Mouse (Mus musculus): ENCODE data around the gene Atp6v1f. TPM values are rescaled to one million over a fixed set of nuclear protein-coding genes. Genes with fewer than 3 reads are reported as not detected.

Gene Atp6v1f
- polyA plus RNA-seq, 1 experiment from 2014 or later, result 184 TPM

DNA sequence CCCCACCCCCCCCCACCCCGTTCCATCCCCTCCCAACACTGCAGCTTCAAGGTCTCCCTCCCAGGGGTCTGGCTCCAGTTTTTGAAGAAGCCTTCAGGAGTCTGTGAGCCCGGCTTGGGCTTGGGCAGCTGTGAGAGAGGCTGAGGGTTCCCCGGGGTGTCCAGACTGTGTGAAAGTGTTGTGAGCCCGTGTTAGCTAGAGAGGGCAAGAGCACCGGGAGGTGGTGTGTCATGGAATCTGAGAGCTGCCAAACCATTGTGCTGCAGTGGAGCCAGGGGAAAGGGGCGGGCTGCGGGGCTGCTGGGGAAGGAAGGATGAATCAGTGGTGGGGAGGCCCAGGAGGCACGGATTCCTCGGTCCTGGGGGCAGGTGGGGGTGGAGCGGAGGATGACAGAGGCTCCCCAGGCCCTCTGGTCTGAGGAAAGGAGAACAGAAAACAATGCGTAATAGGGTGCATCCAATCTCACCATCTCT is 31.0 kb upstream of the Atp6v1f start:
- peaks cover 4% of the 10 kb centered on the region; the same call in 1 of the 2 replicates for H3K4me1 ChIP-seq (ENCODE audit: insufficient read depth)
- peaks cover 32% of the 10 kb centered on the region; the same call in 1 of the 2 replicates for H3K36me3 ChIP-seq (ENCODE audit: insufficient read depth)
- peak overlapping the region; percentile 63 for H3K4me3 ChIP-seq (ENCODE audit: low read depth, low read length)
- H3K4me2 ChIP-seq, result peak overlapping the region; percentile 88
- no peak for TF ChIP-seq CTCF (IDR thresholded peaks at IDR 0.05; ENCODE audit: low read depth)
- peak overlapping the region; percentile 16 for H3K9ac ChIP-seq
- DNase-seq (peak; percentile 64), ATAC-seq (ENCODE audit: insufficient read depth) (peak; percentile 20)
- H3K27ac ChIP-seq (ENCODE audit: low read depth), result peak overlapping the region; percentile 93; the same call in 1 of the 2 replicates
- 9% methylated on average over 11 of the region's 11 CpGs for WGBS
- peaks cover 20% of the 10 kb centered on the region for H3K27me3 ChIP-seq (ENCODE audit: insufficient read depth, low read length)
- H3K9me3 ChIP-seq (ENCODE audit: low read depth, low read length), result no peaks in the 10 kb centered on the region

DNA sequence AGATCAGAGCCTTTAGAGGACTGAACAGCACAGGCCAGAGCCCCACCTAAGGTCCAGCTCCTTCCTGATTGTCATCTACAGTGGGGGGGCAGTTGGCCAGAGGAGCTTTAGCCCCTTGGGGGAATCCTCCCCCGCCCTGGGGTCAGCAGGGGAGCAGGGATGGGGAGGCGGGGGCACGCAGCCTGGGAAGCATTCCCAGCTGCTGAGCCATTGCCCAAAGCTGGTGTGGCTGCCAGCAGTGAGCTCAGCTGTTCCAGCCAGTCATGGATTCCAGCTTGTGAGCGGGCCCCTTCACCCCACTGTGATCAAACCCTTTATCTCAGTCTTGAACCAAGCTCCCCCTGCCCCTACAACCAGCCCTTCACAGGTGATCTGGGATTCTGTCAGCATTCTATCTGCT is 28.3 kb upstream of the Atp6v1f start:
- no peak overlapping the region for H3K4me2 ChIP-seq
- no peak overlapping the region for H3K9ac ChIP-seq
- no peak overlapping the region for H3K4me3 ChIP-seq (ENCODE audit: low read depth, low read length)
- no peak for TF ChIP-seq CTCF (IDR thresholded peaks at IDR 0.05; ENCODE audit: low read depth)
- peaks cover 4% of the 10 kb centered on the region; the same call in 1 of the 2 replicates for H3K4me1 ChIP-seq (ENCODE audit: insufficient read depth)
- WGBS, result 66% methylated on average over 4 of the region's 4 CpGs
- no peak overlapping the region for H3K27ac ChIP-seq (ENCODE audit: low read depth)
- no peak for ATAC-seq (ENCODE audit: insufficient read depth)
- H3K27me3 ChIP-seq (ENCODE audit: insufficient read depth, low read length), result no peaks in the 10 kb centered on the region
- H3K36me3 ChIP-seq (ENCODE audit: insufficient read depth), result peaks cover 58% of the 10 kb centered on the region; the same call in 1 of the 2 replicates
- no peak for DNase-seq
- H3K9me3 ChIP-seq (ENCODE audit: low read depth, low read length), result no peaks in the 10 kb centered on the region

DNA sequence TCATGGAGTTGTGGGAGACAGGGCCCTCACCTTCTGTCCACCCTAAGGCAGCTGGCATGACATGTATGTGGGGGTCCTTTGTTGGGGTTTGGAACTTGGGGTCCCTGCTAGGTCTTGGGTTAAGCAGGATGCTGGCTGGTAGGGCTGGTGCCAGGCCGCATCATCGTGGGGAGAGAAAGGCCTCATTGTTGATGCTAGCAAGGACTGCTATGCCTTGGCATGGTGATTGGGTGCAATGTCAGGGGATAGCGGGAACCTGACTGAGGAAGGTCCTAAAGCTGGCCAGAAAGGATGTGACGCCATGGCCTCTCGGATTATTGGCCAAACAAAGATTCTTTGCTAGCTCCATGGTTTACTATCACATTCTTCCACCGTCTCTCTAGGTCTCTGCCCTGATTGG is 27.7 kb upstream of the Atp6v1f start:
- Histone ChIP-seq H3K27ac (ENCODE audit: low read depth) (no peak overlapping the region), H3K36me3 (ENCODE audit: insufficient read depth) (peaks cover 63% of the 10 kb centered on the region; the same call in 1 of the 2 replicates)
- 84% methylated on average over 6 of the region's 6 CpGs for WGBS

GRCm38 (mm10) chr6:29444773-29445172 is 22.7 kb upstream of the Atp6v1f start:
- Histone ChIP-seq H3K9me3 (ENCODE audit: low read depth, low read length) (no peaks in the 10 kb centered on the region), H3K27ac (ENCODE audit: low read depth) (no peak overlapping the region), H3K9ac (no peak overlapping the region), H3K27me3 (ENCODE audit: insufficient read depth, low read length) (no peaks in the 10 kb centered on the region), H3K4me1 (ENCODE audit: insufficient read depth) (no peaks in the 10 kb centered on the region), H3K4me3 (ENCODE audit: low read depth, low read length) (no peak overlapping the region), H3K36me3 (ENCODE audit: insufficient read depth) (peaks cover 81% of the 10 kb centered on the region; the same call in 1 of the 2 replicates), H3K4me2 (no peak overlapping the region)
- TF ChIP-seq CTCF (IDR thresholded peaks at IDR 0.05; ENCODE audit: low read depth), result peak; percentile 74
- 65% methylated on average over 11 of the region's 11 CpGs for WGBS
- DNase-seq (peak; percentile 63), ATAC-seq (ENCODE audit: insufficient read depth) (no peak)

More for the DNA sequence above, 27.7 kb upstream of the Atp6v1f start:
- Histone ChIP-seq H3K4me1 (ENCODE audit: insufficient read depth) (peaks cover 4% of the 10 kb centered on the region; the same call in 1 of the 2 replicates), H3K4me3 (ENCODE audit: low read depth, low read length) (no peak overlapping the region), H3K4me2 (no peak overlapping the region), H3K27me3 (ENCODE audit: insufficient read depth, low read length) (no peaks in the 10 kb centered on the region), H3K9ac (no peak overlapping the region), H3K9me3 (ENCODE audit: low read depth, low read length) (no peaks in the 10 kb centered on the region)
- DNase-seq, result no peak
- no peak for ATAC-seq (ENCODE audit: insufficient read depth)
- TF ChIP-seq CTCF (IDR thresholded peaks at IDR 0.05; ENCODE audit: low read depth), result no peak

DNA sequence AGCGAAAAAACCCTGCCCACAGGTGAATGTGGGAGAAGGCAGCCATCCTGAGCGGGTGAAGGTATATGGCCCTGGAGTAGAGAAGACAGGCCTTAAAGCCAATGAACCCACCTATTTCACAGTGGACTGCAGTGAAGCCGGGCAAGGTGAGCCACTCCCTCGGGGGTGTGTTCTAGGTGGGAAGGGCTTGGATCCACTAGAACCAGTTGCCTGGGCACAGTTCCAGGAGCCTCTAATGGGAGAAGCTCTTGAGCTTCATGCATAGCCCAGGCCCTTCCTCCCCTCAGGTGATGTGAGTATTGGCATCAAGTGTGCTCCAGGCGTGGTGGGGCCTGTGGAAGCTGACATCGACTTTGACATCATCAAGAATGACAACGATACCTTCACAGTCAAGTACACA is 22.2 kb upstream of the Atp6v1f start:
- ATAC-seq (ENCODE audit: insufficient read depth) (no peak), DNase-seq (peak; percentile 41)
- no peaks in the 10 kb centered on the region for H3K9me3 ChIP-seq (ENCODE audit: low read depth, low read length)
- no peak overlapping the region for H3K27ac ChIP-seq (ENCODE audit: low read depth)
- WGBS, result 94% methylated on average over 7 of the region's 7 CpGs
- H3K36me3 ChIP-seq (ENCODE audit: insufficient read depth), result peaks cover 78% of the 10 kb centered on the region; the same call in 1 of the 2 replicates
- no peak overlapping the region for H3K9ac ChIP-seq
- H3K4me1 ChIP-seq (ENCODE audit: insufficient read depth), result no peaks in the 10 kb centered on the region
- H3K4me2 ChIP-seq, result no peak overlapping the region
- H3K4me3 ChIP-seq (ENCODE audit: low read depth, low read length), result no peak overlapping the region
- no peak for TF ChIP-seq CTCF (IDR thresholded peaks at IDR 0.05; ENCODE audit: low read depth)
- no peaks in the 10 kb centered on the region for H3K27me3 ChIP-seq (ENCODE audit: insufficient read depth, low read length)

DNA sequence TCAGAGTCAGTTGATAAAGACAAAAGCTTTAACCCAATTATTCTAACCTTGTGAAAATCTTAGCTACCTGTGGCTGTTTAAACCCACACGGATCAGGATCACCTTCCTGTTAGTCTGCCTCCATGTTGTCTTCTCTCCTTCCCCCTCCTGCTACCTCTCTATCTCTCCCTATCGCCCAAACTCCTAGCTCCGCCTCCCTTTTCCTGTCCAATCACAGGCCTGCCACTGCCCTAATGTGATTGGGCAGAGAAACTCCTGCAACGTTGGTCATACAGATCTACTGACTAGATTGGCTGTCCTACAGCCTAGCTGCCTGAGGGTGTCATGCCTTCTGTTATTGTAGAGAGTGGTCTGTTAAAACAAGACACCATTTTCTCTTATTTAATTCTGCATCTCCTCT is 17.7 kb upstream of the Atp6v1f start:
- WGBS, result 19% methylated on average over 4 of the region's 4 CpGs
- H3K4me3 ChIP-seq (ENCODE audit: low read depth, low read length), result no peak overlapping the region

DNA sequence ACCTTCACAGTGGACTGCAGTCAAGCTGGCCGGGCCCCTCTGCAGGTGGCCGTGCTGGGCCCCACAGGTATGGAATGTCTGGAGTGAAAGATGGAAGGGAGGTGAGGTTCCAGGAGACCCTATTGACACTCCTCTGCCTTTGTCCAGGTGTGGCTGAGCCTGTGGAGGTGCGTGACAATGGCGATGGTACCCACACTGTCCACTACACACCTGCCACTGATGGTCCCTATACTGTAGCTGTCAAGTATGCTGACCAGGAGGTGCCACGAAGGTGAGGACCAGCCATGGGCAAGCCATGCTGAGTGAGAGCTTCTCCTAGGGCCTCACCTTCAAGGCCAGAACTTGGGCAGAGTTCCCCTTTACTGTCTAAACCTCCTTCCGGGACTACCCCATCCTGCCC is 16.9 kb upstream of the Atp6v1f start:
- Histone ChIP-seq H3K4me3 (ENCODE audit: low read depth, low read length) (no peak overlapping the region), H3K9ac (no peak overlapping the region), H3K9me3 (ENCODE audit: low read depth, low read length) (no peaks in the 10 kb centered on the region), H3K4me2 (no peak overlapping the region), H3K27me3 (ENCODE audit: insufficient read depth, low read length) (no peaks in the 10 kb centered on the region), H3K27ac (ENCODE audit: low read depth) (no peak overlapping the region), H3K4me1 (ENCODE audit: insufficient read depth) (no peaks in the 10 kb centered on the region), H3K36me3 (ENCODE audit: insufficient read depth) (peaks cover 80% of the 10 kb centered on the region)
- DNase-seq, result no peak
- ATAC-seq (ENCODE audit: insufficient read depth), result no peak
- 93% methylated on average over 6 of the region's 6 CpGs for WGBS
- no peak for TF ChIP-seq CTCF (IDR thresholded peaks at IDR 0.05; ENCODE audit: low read depth)

More for the DNA sequence above, 17.7 kb upstream of the Atp6v1f start:
- no peak overlapping the region for H3K27ac ChIP-seq (ENCODE audit: low read depth)
- no peak for DNase-seq
- H3K36me3 ChIP-seq (ENCODE audit: insufficient read depth), result peaks cover 80% of the 10 kb centered on the region
- no peaks in the 10 kb centered on the region for H3K9me3 ChIP-seq (ENCODE audit: low read depth, low read length)
- no peak for ATAC-seq (ENCODE audit: insufficient read depth)
- TF ChIP-seq CTCF (IDR thresholded peaks at IDR 0.05; ENCODE audit: low read depth), result no peak
- no peak overlapping the region for H3K4me2 ChIP-seq
- H3K4me1 ChIP-seq (ENCODE audit: insufficient read depth), result no peaks in the 10 kb centered on the region
- no peak overlapping the region for H3K9ac ChIP-seq
- H3K27me3 ChIP-seq (ENCODE audit: insufficient read depth, low read length), result no peaks in the 10 kb centered on the region
